Mouse (Mus musculus) gastrocnemius, postnatal 10 days (tissue): ENCODE measurements around the gene Zbtb11. TPM values are rescaled to one million over a fixed set of nuclear protein-coding genes. Genes with fewer than 3 reads are reported as not detected.
A peak's percentile ranks its signal among the peaks of the same experiment; 100 is the strongest.

Source experiments
- DNase-seq: peaks from one replicate; pipeline ENCODE4 v3.0.0; 2021; ENCODE audit warnings: mixed read lengths
- total RNA-seq, 2 experiments: library from RNA; stranded (reverse); gene quantifications; 2 replicates each; pipeline ENCODE4 v1.2.3; 2021

Gene Zbtb11
- total RNA-seq, 2 experiments from 2014 or later: 6.5 to 9.1 TPM

DNA sequence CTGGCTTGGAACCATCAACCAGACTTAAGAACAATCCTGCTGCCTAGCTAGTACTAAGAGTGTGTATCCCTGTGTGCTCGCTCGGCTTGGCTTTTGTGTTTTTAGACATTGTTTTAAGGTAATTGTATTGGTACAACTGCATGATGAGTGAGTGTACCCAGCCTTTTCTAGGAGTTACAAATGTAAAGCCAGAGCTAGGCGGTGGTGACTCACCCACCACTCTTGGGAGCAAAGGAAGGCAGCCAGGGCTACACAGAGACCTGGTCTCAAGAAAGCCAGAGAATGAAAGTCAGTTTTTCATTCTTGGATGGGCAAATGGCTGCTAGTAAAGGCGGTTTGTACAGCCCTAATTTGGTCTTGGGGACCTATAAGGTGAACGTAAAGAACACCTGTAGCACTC, 3.3 kb upstream of the Zbtb11 start:
- DNase-seq: no peak

DNA sequence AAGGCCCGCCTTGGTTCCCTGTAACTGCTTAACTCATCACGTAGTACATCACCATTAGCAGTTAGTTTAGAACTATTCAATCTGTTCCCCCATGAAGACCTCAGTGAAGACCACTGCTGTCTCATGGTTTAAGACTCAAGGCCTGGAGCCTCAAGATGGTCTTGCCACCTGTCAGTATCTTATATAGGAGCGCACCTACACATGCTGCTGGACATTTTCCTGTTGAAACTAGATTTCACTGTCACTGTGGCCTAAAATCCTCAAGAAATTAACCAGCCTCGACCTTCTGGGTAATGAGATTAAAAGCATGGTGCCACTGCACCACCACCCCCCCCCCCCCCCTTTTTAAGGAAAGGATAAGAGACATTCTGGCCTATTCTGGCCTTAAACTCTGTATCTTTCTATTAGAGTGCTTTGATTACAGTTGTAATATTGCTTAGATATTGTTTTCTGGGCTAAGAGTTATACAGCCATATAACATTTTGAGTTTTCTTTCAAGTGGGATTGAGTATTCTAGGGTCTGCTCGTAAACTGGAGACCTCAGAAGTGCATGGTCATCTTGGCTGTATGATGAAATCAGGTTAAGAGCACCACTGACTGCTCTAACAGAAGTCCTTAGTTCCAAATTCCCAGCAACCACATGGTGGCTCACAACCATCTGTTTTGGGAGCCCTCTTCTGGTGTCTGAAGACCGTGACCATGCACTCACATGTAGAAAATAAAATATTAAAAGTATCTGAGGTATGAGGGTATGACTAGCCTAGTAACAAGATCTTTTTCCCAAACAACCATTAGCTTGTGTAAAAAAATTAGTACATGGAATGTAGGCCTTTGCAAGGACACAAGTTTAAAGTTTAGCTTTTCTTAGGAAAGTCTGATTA, 1.7 kb upstream of the Zbtb11 start:
- DNase-seq: no peak

GRCm38 (mm10) chr16:55972626-55973201, 969 bp upstream of the Zbtb11 start:
- no peak for DNase-seq

GRCm38 (mm10) chr16:55974256-55974902, 696 bp downstream of the Zbtb11 start:
- peak; percentile 93 for DNase-seq

GRCm38 (mm10) chr16:55974903-55975285, 1.2 kb downstream of the Zbtb11 start:
- no peak for DNase-seq

DNA sequence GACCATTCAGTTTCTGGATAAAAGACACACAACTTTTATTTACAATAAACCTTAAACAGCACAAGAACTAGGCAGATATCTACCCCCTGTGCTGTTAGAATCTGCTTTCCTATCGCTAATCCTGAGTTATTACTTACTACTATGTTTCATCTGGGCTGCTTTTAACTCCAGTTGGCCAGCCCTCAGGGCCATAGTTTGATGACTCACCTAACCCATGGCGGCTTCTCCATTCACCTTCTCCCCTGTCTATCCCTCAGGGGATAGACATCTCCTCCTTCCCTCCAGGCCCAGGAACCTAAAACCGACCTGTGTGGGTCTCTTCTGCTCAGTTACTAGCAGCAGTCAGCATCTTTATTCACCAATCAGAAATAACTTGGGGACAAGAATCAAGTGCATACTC, 12.3 kb downstream of the Zbtb11 start:
- no peak for DNase-seq

- no peak for DNase-seq
These were observed 16.6 kb downstream of the Zbtb11 start for GRCm38 (mm10) chr16:55990311-55990710.

DNA sequence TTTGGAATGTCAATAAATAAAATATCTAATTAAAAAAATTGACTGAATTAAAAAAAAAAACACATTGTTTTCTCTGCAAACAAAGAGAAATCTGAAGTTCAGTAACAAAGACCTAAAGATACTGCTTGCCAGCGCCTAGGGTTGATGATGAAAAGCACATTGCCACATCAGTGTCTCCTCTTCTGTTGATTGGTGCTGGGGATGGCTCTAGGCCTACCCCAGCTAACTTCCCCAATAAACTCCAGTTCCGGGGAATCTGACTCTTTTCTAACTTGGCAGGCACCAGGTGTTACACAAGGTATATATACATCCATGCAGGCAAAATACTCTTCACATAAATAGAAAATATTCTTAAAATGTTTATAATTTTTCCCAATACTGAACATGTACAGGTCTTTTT, 20.6 kb downstream of the Zbtb11 start:
- DNase-seq: no peak

- no peak for DNase-seq
These were observed 33.1 kb downstream of the Zbtb11 start for GRCm38 (mm10) chr16:56006798-56007197.

GRCm38 (mm10) chr16:56008862-56009261, 35.2 kb downstream of the Zbtb11 start:
- no peak for DNase-seq

GRCm38 (mm10) chr16:56012789-56013743, 39.4 kb downstream of the Zbtb11 start:
- no peak for DNase-seq

DNA sequence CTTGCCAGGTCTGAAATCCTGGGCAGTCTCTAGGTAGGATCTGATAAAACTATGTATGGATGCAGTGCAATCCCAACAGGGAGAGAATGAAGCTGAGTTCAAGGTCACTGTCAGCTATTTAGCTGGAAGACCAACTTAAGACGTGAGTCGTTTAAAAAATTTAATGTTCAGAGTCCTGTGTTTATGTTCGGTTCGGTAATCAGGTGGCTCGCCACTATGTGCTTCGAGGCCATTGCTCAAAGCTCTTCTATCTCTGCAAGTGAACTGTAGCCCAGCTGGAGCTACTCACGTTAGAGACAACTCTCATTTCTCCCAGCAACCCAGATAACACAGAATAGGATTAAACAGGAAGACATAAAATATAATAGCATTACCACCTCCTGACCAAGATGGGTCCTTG, 40.4 kb downstream of the Zbtb11 start:
- no peak for DNase-seq

DNA sequence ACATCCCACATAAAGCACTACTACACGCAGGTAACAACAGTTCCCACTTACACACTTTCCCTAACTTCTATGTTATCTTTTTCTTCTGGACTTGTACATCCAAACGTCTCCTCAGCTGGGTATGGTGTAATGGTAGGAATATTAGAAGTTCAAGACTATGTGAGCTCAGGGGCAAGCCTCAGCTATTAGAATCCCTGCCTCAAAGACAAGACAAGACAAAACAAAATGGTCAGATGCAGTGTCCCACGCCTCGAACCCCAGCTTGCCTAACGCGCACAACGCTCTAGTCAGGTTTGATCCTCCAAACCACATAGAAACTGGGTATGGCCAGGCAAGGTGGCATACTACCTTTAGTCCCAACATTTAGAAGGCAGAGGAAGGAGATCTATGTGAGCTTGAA, 46.0 kb downstream of the Zbtb11 start:
- no peak for DNase-seq

- no peak for DNase-seq
These were observed 54.4 kb downstream of the Zbtb11 start for GRCm38 (mm10) chr16:56027854-56028629.

DNA sequence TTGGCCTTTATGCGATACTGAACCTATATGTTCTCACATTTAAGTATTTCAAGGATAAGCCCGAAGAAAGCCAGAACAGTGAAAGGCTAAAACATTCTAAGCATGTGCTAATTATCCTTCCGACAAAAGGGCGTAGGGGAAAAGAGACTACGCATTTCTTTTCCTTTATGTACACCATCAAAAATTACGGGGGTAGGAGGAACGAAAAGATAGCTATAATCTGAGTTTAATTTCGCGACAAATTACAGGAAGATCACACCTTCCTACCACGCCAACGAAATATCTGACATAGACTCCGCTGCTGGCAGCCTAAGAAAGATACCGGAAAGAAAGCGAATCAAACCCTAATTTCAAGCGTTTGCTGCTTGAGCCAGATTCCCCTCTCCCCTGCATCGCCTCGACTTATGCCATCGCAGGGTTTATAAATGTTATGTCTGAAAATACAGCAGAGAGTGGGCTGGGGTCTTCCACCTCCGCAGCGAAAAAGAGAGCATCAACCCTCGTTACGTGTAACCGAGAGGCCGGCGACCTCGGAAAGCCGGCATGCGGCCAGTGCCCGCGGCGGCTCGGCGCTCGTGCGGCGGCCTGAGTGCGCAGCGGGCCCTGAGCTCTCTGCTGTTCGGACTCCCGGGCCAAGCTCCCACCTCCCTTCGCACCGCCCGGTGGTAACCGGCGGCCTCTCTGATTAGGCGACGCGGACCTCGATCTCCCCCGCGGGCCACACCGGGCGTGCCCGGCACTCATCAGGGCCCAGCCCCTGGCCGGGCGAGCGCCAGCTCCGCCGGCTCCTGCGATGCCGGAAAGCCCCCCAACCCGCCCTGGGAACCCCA, 55.3 kb downstream of the Zbtb11 start:
- peak; percentile 63 for DNase-seq

GRCm38 (mm10) chr16:56029661-56030082, 56.0 kb downstream of the Zbtb11 start, which contains the start of gene Pcnp:
Pcnp (minus strand) TSS chr16:56029739.
- DNase-seq: peak; percentile 98

DNA sequence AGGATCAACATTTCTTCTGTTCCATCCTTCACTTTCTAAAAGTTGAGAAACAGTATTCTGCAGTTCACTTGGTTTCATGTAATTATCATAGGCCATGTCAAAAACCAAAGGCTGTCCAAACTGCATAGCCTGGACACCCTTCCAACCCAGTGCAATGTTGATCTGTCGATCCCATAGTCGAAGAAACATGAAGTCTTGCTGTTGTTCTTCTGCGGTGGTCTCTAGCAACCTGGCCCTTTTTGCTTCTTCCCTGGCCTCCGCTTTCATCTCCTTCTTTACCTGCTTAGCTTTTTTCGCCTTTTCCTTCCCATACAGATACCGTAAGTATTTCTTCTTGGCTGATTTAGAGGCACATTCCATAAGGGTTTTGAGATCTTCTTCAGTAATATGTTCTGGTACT, 60.9 kb downstream of the Zbtb11 start:
- DNase-seq: no peak

DNA sequence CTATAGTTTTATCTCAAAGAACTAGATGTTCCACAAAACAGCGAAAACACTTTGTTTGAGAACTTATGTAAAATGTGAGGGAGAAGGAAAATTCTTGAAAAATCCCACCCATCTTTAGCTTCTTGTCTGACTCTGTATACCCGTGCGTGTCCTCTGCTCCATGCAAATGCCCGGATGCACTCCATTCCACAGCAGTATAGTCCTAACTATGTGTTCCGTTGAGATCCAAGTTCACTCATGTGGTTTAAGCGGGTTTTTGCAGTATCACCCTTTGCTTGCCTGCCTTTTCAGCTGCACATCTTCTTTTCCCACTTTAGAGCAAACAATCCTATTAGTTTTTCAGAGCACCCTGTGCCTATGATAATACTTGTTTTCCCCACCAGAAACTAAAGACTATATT, 62.8 kb downstream of the Zbtb11 start:
- DNase-seq: no peak

DNA sequence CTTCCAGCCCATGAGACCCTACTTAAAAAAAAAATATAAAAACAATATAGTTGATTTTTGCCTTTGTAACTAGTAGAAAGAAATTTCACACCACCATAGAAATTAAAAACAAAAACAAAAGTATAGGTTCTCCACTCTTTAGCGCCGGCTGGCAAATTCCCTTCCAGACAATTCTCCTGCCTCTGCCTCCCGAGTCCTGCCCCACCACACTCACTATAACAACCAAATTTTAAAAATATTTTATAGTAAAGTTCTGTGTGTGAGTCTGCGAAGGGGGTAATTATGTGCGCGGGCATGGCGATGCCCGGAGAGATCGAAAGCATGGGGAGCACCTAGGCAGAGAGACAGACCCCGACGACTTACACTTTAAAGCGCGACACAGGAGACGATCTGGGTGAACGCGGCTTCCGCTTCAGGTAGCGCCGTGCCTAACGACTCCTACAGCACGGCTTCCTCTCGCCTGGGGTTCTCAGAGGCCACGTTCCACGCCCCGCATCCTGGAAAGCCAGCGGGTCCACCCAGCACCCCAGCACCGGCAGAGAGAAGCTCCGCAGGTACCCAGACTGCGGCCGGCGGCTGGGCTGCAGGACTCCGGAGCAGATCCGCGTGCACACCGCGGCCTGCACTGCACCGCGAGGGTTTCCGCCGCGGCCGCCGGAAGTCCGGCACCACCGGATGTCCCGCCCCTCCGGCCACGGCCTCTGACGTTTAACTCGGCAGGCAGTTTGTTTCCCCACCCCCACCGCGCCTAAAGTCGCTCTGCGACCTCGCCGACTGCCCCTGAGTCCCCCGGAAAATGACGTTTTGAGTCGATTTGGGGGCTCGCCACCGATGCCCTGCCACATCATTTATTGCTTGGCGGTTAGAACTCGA, 63.7 kb downstream of the Zbtb11 start, which contains the start of gene Trmt10c:
Gene Trmt10c (minus strand): TSS at position 682 of the 873 bp plus-strand sequence.
- peak; percentile 96 for DNase-seq
